Mouse (Mus musculus) gastrocnemius, adult 8-10 months (tissue): ENCODE results near the gene Rmnd5a. TPM values are rescaled to one million over a fixed set of nuclear protein-coding genes. Genes with fewer than 3 reads are reported as not detected.

Source experiments
- DNase-seq, 2 experiments: peaks; one replicate each; pipeline ENCODE4 v3.0.0; 2022; ENCODE audit warnings: low spot score in 2 of 2
- total RNA-seq, 4 experiments: library from RNA; stranded (reverse); gene quantifications; 2 replicates each; pipeline ENCODE4 v1.2.4; 2022

Gene Rmnd5a
- total RNA-seq, 4 experiments from 2014 or later, result 137 to 183 (median 144) TPM

- no peak for DNase-seq
These were observed 1.7 kb upstream of the Rmnd5a start for GRCm38 (mm10) chr6:71442130-71442529.

- DNase-seq, result no peak
These were observed 779 bp upstream of the Rmnd5a start for GRCm38 (mm10) chr6:71441251-71441580.

- no peak for DNase-seq
These were observed 283 bp downstream of the Rmnd5a start for GRCm38 (mm10) chr6:71440217-71440491.

- peak; percentile 38 to 60 for DNase-seq
These were observed 776 bp downstream of the Rmnd5a start for GRCm38 (mm10) chr6:71439506-71440216.

- DNase-seq, result no peak
These were observed 2.4 kb downstream of the Rmnd5a start for GRCm38 (mm10) chr6:71438070-71438469.

GRCm38 (mm10) chr6:71427996-71428725 lies 12.3 kb downstream of the Rmnd5a start:
- no peak for DNase-seq

- no peak for DNase-seq
These were observed 14.8 kb downstream of the Rmnd5a start for GRCm38 (mm10) chr6:71425681-71426080.

GRCm38 (mm10) chr6:71423116-71423515 lies 17.3 kb downstream of the Rmnd5a start:
- no peak for DNase-seq

- DNase-seq, result no peak
These were observed 18.3 kb downstream of the Rmnd5a start for GRCm38 (mm10) chr6:71422162-71422561.

GRCm38 (mm10) chr6:71420848-71421247 lies 19.6 kb downstream of the Rmnd5a start:
- no peak for DNase-seq

- peak in 1 of 2 experiments; percentile 23 for DNase-seq
These were observed 21.6 kb downstream of the Rmnd5a start for GRCm38 (mm10) chr6:71418874-71419273.

- DNase-seq, result peak in 1 of 2 experiments; percentile 16
These were observed 25.0 kb downstream of the Rmnd5a start for GRCm38 (mm10) chr6:71415446-71415845.

GRCm38 (mm10) chr6:71414624-71415023 lies 25.8 kb downstream of the Rmnd5a start:
- DNase-seq, result peak in 1 of 2 experiments; percentile 15

- no peak for DNase-seq
These were observed 41.4 kb downstream of the Rmnd5a start for GRCm38 (mm10) chr6:71398829-71399609.

- no peak for DNase-seq
These were observed 43.7 kb downstream of the Rmnd5a start for GRCm38 (mm10) chr6:71396761-71397160.

- no peak for DNase-seq
These were observed 44.4 kb downstream of the Rmnd5a start for GRCm38 (mm10) chr6:71396016-71396415.

- no peak for DNase-seq
These were observed 49.9 kb downstream of the Rmnd5a start for GRCm38 (mm10) chr6:71390496-71390895.

- no peak for DNase-seq
These were observed 58.8 kb downstream of the Rmnd5a start for GRCm38 (mm10) chr6:71381654-71382053.

GRCm38 (mm10) chr6:71376711-71377110 lies 63.7 kb downstream of the Rmnd5a start:
- DNase-seq, result no peak

GRCm38 (mm10) chr6:71374921-71375320 lies 65.5 kb downstream of the Rmnd5a start:
- DNase-seq, result no peak

GRCm38 (mm10) chr6:71374311-71374829 lies 66.1 kb downstream of the Rmnd5a start:
- DNase-seq, result no peak

GRCm38 (mm10) chr6:71373249-71373775 lies 67.1 kb downstream of the Rmnd5a start, which contains the start of gene Cd8a:
Gene Cd8a (plus strand): TSS chr6:71373427.
- DNase-seq, result no peak
